Mouse (Mus musculus) heart, postnatal 25 days (tissue): ENCODE results near the gene 1700001O22Rik. TPM values are rescaled to one million over a fixed set of nuclear protein-coding genes. Genes with fewer than 3 reads are reported as not detected.

Source experiments
- DNase-seq: peaks from one replicate; pipeline ENCODE4 v3.0.0; 2022; ENCODE audit warnings: low spot score
- intact Hi-C: fragments of 180-260 bp; cut with DNase I; formaldehyde crosslinking; loops from one replicate; pipeline ENCODE4 v1.15.1; 2025
- total RNA-seq, 2 experiments: library from RNA; stranded (reverse); gene quantifications; 2 replicates each; pipeline ENCODE4 v1.2.3; 2021

The 1700001O22Rik gene
- total RNA-seq, 2 experiments from 2014 or later = 0.26 to 0.70 TPM

GRCm38 (mm10) chr2:30821073-30821472 is 17.6 kb upstream of the 1700001O22Rik start:
- no peak for DNase-seq
- intact Hi-C loops = no loop called here

DNA sequence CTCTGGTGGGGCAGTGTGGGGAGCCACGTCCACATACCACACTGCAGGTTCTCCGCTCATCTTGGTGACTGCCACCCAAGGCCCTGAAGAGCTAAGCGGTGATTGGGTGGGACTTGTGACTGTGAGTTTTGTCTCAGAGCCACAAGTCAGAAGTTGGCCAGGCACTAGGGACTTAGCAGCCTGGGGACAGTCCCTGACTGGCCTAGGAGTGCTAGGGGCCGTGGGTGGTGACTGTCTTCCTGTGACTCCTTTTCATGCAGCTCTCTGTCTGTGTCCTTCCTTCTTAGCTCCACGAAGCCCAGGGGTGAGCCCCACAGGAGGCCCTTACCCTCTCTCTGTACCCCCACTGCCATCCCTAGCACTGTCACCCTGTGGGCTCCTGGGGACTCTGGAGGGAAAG is 16.4 kb upstream of the 1700001O22Rik start:
- intact Hi-C loops = no loop called here
- DNase-seq = no peak

DNA sequence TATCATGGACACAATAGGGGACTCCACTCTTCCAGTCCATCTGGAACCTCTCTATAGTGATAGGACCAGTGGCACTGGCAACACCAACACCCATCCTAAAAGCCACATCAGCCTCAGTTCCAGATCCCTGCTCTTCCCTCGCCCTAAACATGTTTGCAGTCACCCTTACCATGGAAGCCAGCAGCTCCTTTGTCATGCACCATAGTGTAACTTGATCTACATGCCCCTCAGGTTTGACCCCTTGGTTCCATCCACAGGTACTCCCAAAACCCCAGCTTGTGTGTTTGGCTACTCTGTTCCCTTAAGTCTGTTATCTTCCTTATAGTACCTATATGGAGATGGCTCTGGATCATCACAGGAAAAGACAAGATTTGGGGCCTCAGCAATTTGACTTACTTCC is 12.9 kb upstream of the 1700001O22Rik start:
- intact Hi-C loops = no loop called here
- DNase-seq = no peak

GRCm38 (mm10) chr2:30810573-30810972 is 7.1 kb upstream of the 1700001O22Rik start:
- no peak for DNase-seq
- intact Hi-C loops = no loop called here

DNA sequence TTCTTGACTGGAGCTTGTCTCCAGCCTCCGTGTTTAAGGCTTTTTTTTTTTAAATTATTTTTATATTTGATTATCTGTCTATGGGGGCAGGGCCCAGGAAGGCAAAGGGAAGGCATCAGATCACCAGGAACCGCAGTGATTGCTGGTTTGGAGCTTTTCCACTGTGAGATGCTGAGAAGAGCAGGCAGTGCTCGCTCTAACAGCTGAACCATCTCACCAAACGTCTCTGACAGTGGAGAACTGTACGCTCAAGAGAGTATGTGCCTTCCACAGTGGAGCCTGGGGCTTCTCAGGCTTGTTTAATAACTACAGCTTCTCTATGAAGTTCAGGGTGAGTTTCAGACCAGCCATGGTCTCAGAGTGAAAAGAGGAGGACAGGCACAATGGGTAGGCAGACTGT is 6.0 kb upstream of the 1700001O22Rik start:
- intact Hi-C loops = no loop called here
- DNase-seq = no peak

- intact Hi-C loops = no loop called here
- DNase-seq = no peak
Observed at GRCm38 (mm10) chr2:30808296-30808655, 4.8 kb upstream of the 1700001O22Rik start.

- intact Hi-C loops = no loop called here
- DNase-seq = peak; percentile 100
Observed at GRCm38 (mm10) chr2:30807648-30808295, 4.3 kb upstream of the 1700001O22Rik start, which contains the start of gene Ntmt1. TSS of gene Ntmt1 (plus strand) at chr2:30807826.

DNA sequence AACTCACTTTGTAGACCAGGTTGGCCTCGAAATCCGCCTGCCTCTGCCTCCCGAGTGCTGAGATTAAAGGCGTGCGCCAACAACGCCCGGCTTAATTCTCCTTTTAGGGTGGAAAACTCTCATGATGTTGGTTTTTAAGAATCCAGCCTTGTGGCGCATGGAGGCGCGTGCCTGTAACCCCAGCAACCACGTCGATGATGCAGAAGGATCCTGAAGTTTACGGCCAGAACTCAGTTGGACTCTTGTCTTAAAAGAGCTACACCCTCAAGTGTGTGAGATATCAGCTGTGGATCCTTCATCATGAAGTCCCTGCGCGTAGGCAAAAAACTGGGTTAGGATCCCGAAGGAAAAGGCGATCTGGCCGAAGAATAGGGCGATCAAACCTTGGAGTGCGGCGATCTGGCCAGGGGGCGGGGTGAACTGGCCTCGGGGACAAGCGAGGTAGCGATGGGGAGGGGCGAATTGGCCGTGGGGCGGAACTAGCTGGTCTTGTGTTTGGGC is 3.7 kb upstream of the 1700001O22Rik start:
- intact Hi-C loops = no loop called here
- no peak for DNase-seq

DNA sequence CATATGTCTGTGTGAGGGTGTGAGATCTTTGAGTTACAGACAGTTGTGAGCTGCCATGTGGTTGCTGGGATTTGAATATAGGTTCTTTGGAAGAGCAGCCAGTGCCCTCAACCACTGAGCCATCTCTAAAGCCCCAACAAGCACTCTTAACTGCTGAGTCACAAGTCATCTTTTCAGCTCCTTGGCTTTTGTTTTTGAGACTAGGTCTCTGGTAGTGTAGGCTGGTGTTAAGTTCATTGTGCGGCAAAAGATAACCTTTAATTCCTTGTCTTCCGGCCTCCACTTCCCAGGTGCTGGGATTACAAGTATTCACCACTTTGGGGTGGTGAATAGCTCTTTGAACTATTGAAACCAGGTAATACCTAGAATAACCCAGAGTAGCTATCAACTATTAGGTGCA is 2.5 kb upstream of the 1700001O22Rik start:
- intact Hi-C loops = no loop called here

GRCm38 (mm10) chr2:30801067-30801852 is 2.2 kb downstream of the 1700001O22Rik start:
- intact Hi-C loops = no loop called here
- no peak for DNase-seq

More for the DNA sequence above, 2.5 kb upstream of the 1700001O22Rik start:
- no peak for DNase-seq

DNA sequence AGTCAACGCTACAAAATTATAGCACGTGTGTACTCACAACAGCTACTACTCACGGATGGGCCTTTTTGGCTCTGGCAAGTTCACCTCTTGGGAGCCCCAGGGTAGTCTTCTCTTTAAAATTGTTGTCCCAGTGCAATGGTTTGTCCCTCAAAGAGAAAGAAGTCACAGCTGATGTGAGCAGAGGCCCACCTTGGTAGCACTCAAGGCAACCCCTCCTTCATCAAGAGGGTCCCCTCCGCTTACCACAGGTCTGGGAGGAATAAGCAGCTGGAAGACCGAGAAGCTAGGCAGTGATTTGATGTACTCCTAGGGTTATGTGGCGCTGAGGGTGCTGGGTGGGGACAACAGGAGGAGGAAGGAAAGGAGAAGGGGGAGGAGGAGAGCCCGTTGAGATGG is 2.8 kb downstream of the 1700001O22Rik start:
- intact Hi-C loops = no loop called here
- no peak for DNase-seq

- DNase-seq = no peak
- intact Hi-C loops = no loop called here
Observed at GRCm38 (mm10) chr2:30799456-30799855, 4.0 kb downstream of the 1700001O22Rik start.

DNA sequence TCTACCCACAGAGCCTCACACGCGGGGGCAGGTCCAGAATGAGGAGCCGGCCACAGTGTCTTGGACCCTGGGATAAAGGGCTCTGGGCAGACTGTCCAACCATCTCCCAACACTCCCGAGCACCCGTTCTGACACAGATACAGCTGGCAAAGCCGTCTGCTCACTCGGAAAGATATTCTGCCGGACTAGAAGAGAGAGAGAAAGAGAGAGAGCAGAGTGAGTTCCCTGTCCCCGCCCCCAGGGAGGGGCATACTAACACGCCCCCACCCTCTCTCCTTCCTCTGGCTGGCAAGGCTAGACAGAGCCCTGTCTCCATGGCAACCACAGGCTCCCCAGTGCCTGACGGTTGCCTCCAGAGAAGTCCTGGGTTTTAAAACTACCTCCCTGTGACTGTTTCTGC is 7.1 kb downstream of the 1700001O22Rik start:
- intact Hi-C loops = no loop called here
- peak; percentile 68 for DNase-seq

DNA sequence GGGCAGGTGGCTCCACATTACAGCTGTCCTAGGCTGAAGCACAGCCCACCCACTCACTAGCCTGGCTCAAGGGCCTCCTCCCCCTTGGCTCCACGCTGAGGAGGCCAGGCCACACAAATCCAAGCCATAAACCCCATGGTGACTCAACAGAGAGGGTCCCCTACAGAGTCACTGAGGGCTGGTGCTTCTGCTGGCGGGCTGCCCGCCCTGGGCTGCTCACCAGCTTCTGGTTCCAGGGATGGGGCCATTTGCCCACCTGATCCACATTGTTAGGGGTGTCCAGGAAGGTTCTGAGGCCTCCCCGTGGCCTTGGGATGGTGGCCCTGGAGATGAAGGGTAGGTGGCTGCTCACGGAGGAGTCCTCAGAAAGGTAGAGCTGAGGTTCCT is 7.6 kb downstream of the 1700001O22Rik start:
- DNase-seq = no peak
- intact Hi-C loops = loop anchor here (2.0 kb wide), 3 partner anchors 139 to 361 kb away; no protein-coding TSS in a partner anchor

DNA sequence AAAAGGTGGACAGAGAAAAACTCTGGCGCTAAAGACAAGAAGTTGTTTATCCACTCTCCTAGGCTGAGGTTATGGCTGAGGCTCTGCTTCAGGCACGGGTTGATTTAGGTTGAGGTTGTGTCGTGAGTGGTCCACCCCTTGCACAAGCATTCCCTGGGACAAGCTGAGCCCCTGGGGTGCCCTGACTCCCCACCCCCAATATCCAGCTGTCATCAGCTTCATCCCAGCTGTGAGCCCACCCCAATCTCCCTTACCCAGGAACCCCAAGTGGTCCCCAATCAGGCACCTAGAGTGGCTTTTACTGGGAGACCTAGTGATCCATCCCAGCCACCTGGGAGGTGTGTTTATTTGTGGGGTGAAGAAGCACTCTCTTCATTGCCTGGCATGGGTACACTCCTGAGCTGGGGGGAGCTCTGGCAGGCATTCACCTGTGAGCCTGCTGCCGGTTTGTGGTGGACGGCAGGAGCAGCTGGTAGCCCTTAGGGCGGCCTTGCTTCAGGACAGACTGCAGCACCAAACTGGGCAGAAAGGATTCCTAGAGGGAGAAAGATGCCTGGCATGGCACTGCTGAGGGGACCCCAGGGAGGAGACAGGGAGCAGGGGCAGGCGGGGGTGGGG is 8.1 kb downstream of the 1700001O22Rik start:
- intact Hi-C loops = loop anchor here (2.0 kb wide), 3 partner anchors 139 to 361 kb away; no protein-coding TSS in a partner anchor
- DNase-seq = no peak

- intact Hi-C loops = loop anchor here (1.0 to 2.0 kb wide), 4 partner anchors 140 to 360 kb away; no protein-coding TSS in a partner anchor
- peak; percentile 87 for DNase-seq
Observed at GRCm38 (mm10) chr2:30794179-30795108, 9.0 kb downstream of the 1700001O22Rik start.

DNA sequence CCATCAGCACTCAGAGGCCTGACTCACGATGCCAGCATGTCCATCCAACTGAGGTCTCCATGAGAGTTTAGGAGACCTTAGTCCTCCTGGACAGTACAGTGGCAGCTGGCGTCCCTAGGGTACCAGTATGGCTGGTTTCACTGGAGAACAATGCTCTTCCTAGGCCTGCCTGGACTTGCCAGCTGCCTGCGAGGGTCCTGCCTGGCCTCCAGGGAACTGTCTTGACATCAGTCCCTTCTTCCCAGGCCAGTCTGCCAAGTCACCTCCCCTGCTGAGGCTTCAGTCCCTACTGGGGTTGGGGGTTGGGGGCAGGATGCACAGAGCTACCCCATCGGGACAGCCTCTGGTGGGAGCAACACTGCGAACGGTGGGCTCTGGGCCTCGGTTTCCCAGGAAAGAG is 11.4 kb downstream of the 1700001O22Rik start:
- DNase-seq = no peak
- intact Hi-C loops = loop anchor here (2.0 kb wide), 1 partner anchor 71 kb away; no protein-coding TSS in a partner anchor

- no peak for DNase-seq
- intact Hi-C loops = no loop called here
Observed at GRCm38 (mm10) chr2:30787466-30787865, 16.0 kb downstream of the 1700001O22Rik start.
